Mouse (Mus musculus) heart, postnatal 4 days (tissue): Measurements from ENCODE around the gene Med17. TPM values are rescaled to one million over a fixed set of nuclear protein-coding genes. Genes with fewer than 3 reads are reported as not detected.

Experiments used
- DNase-seq: peaks from one replicate; pipeline ENCODE4 v3.0.0; 2021
- total RNA-seq, 2 experiments: library from RNA; stranded (reverse); gene quantifications; 2 replicates each; pipeline ENCODE4 v1.2.3; 2021

The Med17 gene
- total RNA-seq, 2 experiments from 2014 or later, result 20.7 to 22.1 TPM

- DNase-seq, result no peak
Measured at GRCm38 (mm10) chr9:15288402-15288801, 8.7 kb upstream of the Med17 start.

GRCm38 (mm10) chr9:15287846-15288245 is 8.1 kb upstream of the Med17 start:
- DNase-seq, result no peak

- DNase-seq, result no peak
Measured at GRCm38 (mm10) chr9:15285443-15285842, 5.7 kb upstream of the Med17 start.

GRCm38 (mm10) chr9:15280491-15280879 is 754 bp upstream of the Med17 start:
- no peak for DNase-seq

- no peak for DNase-seq
Measured at GRCm38 (mm10) chr9:15279139-15279648, 537 bp downstream of the Med17 start.

GRCm38 (mm10) chr9:15278343-15278742 is 1.4 kb downstream of the Med17 start:
- no peak for DNase-seq

GRCm38 (mm10) chr9:15276855-15277254 is 2.9 kb downstream of the Med17 start:
- no peak for DNase-seq

- DNase-seq, result no peak
Measured at GRCm38 (mm10) chr9:15273981-15274380, 5.8 kb downstream of the Med17 start.

- no peak for DNase-seq
Measured at GRCm38 (mm10) chr9:15263487-15263886, 16.2 kb downstream of the Med17 start.

GRCm38 (mm10) chr9:15261980-15262379 is 17.8 kb downstream of the Med17 start:
- DNase-seq, result no peak

GRCm38 (mm10) chr9:15256214-15256613 is 23.5 kb downstream of the Med17 start:
- no peak for DNase-seq

GRCm38 (mm10) chr9:15254501-15254900 is 25.2 kb downstream of the Med17 start:
- DNase-seq, result no peak

- no peak for DNase-seq
Measured at GRCm38 (mm10) chr9:15252196-15252595, 27.5 kb downstream of the Med17 start.

GRCm38 (mm10) chr9:15250376-15250775 is 29.4 kb downstream of the Med17 start:
- peak; percentile 7 for DNase-seq

- DNase-seq, result no peak
Measured at GRCm38 (mm10) chr9:15245319-15246075, 34.2 kb downstream of the Med17 start.

- DNase-seq, result no peak
Measured at GRCm38 (mm10) chr9:15242130-15242529, 37.6 kb downstream of the Med17 start.

GRCm38 (mm10) chr9:15241596-15241939 is 38.2 kb downstream of the Med17 start:
- DNase-seq, result peak; percentile 77

- DNase-seq, result no peak
Measured at GRCm38 (mm10) chr9:15240863-15241595, 38.7 kb downstream of the Med17 start.

GRCm38 (mm10) chr9:15240006-15240405 is 39.7 kb downstream of the Med17 start:
- no peak for DNase-seq

GRCm38 (mm10) chr9:15239042-15239925 is 40.4 kb downstream of the Med17 start, which contains the start of gene Vstm5:
Gene Vstm5, plus strand, starts transcription at chr9:15239045.
- peak; percentile 51 for DNase-seq

- DNase-seq, result peak; percentile 13
Measured at GRCm38 (mm10) chr9:15238297-15238990, 41.3 kb downstream of the Med17 start.
